Mouse (Mus musculus) forelimb bud, embryonic 11.5 days (tissue): ENCODE data around the gene Vamp1.

Experiments
- DNase-seq: peaks from one replicate; pipeline ENCODE4 v3.0.0-alpha.2; 2012; ENCODE audit warnings: low read depth, low spot score

Vamp1 gene

DNA sequence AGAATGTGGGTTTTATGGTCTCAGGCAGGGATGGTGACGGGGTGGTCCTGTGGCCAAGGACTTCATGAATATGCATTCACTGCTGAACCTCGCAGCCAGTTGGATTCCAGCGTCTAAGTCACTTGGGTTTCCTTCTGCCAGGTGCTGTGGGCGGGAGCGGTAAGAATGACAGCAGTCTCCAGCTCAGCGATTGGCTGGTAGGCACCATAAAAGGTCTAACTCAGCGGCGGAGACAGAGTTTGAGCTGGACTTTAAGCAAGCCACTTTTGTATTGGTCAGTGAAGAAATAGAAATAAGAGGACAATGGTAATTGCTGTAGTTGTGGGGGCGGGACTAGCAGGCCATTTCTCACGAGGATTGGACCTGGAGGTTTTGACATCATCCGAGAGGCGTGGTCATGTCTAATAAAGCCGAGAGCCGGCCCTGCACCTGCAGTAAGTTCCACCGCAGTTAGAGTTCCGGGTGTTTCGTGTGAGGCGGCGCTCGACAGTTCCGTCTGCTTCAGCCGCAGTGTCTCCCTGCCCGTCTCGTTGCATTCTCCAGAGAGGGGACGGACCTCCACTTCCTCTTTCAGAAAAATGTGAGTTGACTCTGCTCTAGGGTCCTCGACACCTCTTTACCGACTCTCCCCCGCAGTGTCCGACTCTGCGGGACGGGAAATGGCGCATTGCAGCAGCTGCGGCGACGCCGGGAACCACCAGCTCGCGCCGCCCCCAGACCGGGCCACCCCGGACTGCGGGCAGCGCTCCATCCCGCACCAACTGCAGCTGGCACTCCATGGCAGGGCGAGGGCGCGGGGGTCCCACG lies at the start of gene Vamp1:
Gene Vamp1 (plus strand): TSS at position 404 of the 807 bp plus-strand sequence.
- peak; percentile 96 for DNase-seq

- peak; percentile 53 for DNase-seq
These were observed 49.1 kb upstream of the Vamp1 start, which contains the start of gene Gapdh for GRCm38 (mm10) chr6:125166051-125166751. Gene Gapdh (minus strand): TSS chr6:125166467.

DNA sequence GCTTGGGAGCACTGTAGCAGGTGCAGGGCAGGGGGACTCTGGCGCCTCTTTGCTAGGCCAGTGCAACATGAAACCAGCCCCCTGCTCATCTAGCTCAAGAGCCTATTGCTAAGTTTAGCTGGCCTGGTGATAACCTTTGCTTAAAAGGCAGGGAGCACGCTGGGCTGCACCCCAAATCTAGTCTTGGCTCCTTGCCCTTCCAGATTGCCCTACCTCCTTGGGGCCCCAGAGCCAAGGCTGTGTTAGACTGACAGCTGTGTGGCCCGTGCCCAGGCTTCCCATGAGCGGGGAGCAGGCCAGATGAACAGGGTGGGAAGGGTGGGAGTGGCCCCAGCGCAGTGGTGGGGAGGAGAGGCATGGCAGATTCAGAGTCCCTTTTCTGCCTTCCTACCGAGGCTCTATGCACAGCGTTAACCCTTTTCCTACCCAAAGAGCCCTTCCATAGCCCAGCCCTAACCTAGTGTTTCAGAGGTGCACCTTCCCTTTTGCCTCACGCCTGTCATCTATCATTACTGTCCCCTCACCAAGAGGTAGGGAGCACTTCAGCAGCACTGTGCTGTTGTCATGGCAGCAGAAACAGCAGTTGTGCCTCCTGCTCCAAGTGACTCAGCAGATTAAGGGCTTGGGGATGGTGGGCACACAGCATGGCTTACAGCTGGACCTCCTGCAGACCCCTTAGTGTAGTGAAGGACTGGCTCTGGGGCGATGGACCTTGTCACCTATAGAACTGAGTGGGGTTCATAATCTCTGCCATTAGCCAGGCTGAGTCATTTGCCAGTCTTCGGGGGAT lies 48.3 kb upstream of the Vamp1 start:
- DNase-seq = peak; percentile 18

- DNase-seq = no peak
These were observed 47.3 kb upstream of the Vamp1 start for GRCm38 (mm10) chr6:125168086-125168485.

GRCm38 (mm10) chr6:125170194-125170593 lies 45.2 kb upstream of the Vamp1 start:
- no peak for DNase-seq

GRCm38 (mm10) chr6:125172474-125172873 lies 42.9 kb upstream of the Vamp1 start:
- no peak for DNase-seq

- no peak for DNase-seq
These were observed 42.1 kb upstream of the Vamp1 start for GRCm38 (mm10) chr6:125173256-125173655.

GRCm38 (mm10) chr6:125175469-125175868 lies 39.9 kb upstream of the Vamp1 start:
- DNase-seq = no peak

DNA sequence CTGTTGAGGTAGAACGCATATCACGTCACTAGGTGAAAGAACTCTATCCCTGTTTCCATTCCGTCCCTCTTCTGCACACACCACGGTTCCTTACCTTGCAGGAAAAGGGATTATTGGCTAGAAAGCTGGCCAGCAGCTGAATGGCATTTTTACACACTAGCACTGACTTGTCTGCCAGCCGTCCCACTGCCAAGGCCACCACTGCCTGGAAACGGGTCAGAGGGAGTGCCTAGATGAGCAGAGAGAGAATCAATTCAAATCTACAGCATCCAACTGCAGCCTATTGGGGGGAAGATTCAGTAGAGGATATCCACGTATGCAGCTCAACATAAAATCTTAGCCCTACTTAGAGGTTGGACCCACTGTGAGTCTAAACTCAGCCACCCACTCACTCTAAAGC lies 35.8 kb upstream of the Vamp1 start:
- DNase-seq = no peak

GRCm38 (mm10) chr6:125182133-125182532 lies 33.2 kb upstream of the Vamp1 start:
- no peak for DNase-seq

DNA sequence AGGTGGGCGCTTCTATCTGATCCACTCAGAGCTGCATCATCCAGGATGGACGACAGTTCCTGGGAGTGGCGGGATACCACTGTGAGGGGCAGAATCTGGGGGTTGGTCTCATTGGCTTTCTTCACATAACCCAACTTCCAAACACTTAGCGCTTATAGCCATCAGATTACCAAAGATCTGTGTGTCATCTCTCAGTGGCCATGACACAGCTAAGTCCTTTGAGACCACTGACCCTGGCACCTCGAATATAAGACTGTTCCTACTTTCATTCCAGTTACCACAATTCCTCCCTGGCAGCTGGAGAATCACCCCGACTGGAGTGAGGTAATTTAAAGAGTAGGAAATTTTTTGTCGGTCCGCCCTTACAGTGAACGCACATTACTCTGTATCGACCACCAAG lies 29.1 kb upstream of the Vamp1 start:
- DNase-seq = no peak

DNA sequence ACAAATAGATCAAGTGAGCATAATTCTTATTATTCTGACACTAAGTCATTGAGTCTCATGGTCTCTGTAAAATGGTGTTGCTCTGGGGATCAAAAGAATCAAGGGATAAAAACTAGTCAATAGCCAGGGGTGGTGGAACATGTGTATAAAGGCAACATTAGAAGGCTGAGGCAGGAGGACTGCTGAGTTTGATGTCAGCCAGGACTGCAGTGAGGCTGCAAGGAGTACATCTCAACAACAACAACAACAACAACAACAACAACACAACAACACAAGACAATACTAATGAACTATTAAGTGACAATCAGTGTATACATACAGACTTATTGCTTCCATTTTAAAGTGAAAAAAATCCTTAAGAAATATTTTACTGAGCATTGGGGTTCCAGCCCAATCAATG lies 24.5 kb upstream of the Vamp1 start:
- no peak for DNase-seq

GRCm38 (mm10) chr6:125191332-125192015 lies 23.9 kb upstream of the Vamp1 start, which contains the start of the genes Ncapd2 and Mrpl51:
Gene Ncapd2 (minus strand): TSS chr6:125191701.
Gene Mrpl51 (plus strand): TSS chr6:125191801.
- peak; percentile 98 for DNase-seq

GRCm38 (mm10) chr6:125192016-125192714 lies 23.2 kb upstream of the Vamp1 start:
- peak; percentile 88 for DNase-seq

DNA sequence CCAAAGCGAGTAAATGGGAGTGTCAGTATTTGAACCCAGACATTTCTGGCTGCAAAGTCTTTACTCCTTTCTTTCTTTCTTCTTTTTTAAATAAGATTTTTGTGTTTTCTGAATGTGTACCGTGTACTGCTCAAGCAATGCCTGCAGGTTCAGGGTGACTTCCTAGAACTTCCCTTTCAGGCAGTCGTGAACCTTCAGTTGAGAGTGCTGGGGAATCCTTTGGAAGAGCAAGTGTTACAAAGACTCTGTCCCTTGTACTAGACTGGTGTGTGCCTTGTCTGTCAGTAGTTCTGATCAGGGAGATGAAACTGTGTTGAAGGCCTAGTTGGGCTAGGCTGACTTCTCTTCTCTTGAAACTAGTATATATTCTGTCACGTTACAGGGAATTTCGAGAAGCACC lies 22.5 kb upstream of the Vamp1 start:
- no peak for DNase-seq

GRCm38 (mm10) chr6:125193390-125193789 lies 22.0 kb upstream of the Vamp1 start:
- DNase-seq = no peak

DNA sequence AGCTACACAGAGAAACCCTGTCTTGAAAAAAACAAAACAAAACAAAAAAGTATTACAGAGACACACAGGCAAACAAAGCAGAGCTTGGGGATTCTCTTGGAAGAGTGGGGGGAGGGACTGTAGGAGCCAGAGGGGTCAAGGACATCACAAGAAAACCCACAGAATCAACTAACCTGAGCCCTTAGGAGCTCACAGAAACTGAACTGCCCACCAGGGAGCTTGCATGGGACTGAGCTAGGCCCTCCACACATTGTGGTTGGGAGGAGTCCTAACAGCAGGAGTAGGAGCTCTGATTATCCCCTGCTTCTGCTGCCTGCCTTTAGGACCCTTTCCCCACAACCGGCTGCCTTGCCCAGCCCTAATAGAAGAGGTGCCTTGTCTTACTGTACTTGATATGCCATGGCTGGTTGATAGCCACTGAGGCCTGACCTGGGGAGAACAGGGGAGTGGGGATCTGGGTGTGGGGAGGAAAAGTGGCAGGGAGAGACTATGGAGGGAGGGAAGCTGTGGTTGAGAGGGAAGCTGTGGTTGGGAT lies 19.7 kb upstream of the Vamp1 start:
- no peak for DNase-seq

DNA sequence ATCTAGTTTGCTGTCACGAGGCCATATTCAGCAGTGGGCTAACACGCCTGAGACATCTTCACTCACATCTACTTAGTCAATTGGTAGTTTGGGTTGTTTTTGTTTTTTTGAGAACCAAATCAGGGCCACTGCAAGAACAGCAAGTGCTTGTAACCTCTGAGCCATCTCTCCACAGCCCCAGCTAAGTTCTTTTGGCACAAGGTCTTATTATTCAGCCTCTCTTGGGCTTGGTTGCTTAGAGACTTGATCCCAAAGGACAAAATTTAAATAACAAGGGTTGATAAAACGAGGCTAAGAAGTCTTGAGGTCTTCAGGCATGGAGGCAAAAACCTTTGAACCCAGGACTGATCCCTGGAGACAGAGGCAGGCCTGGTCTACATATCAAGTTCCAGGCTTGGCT lies 19.1 kb upstream of the Vamp1 start:
- no peak for DNase-seq

DNA sequence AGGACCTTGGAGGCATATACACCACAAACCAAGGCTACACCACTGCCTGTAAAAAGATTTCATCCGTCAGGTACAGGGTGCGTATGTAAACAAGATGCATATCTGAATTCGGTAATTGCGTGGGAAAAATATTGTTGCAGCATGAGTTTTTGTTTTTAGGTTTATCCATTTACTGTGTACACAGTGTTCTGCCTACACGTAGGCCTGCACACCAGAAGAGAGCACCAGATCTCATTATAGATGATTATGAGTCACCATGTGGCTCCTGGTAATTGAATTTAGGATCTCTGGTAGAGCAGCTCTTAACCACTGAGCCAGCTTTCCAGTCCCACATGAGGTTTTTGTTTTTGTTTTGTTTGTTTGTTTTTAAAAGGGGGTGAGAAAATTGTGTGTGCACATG lies 18.2 kb upstream of the Vamp1 start:
- DNase-seq = no peak

DNA sequence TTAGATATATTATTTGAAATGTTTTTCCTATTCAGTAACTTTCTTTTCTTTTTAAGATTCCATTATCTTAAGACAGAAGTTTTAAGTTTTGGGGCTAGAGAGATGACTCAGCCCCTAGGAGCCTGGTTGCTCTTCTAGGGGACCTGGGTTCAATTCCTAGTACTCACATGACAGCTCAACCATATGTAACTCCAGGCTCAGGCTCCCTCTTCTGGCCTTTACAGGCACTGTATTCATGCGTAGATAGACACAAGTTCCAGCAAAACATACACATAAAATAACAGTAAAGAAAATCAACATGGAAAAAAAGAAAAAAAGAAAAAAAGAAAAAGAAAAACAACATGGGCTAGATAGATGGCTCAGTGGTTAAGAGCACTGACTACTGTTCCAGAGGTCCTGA lies 4.9 kb upstream of the Vamp1 start:
- DNase-seq = no peak

- DNase-seq = no peak
These were observed 2.7 kb upstream of the Vamp1 start for GRCm38 (mm10) chr6:125212621-125213020.
